Mouse (Mus musculus): ENCODE data around the gene Ager.

Ager gene

DNA sequence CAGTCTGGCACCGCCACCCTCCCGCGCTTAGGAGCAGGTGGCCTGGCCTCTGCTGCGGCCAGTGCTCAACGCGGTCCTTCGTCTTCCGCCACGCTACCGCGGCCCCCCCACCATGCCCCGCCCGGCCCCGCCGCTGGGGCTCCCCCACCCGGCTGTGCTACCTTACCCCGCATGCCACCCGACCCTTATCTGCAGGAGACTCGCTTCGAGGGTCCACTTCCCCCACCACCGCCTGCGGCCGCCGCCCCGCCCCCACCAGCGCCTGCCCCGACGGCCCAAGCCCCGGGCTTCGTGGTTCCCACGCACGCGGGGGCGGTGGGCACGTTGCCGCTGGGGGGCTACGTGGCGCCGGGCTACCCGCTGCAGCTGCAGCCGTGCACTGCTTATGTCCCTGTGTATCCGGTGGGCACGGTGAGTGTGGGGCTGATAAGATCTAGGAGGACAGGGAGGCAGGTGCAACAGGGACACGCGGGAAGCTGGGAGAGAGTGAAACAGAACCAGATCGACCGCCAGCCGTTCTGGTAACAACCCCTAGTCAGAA, 33.2 kb downstream of the Ager start:
- peak in 1 of 2 experiments; percentile 41 for DNase-seq (ENCODE audit: low spot score in 2 of 2)

GRCm38 (mm10) chr17:34631647-34632046, 34.0 kb downstream of the Ager start:
- DNase-seq (ENCODE audit: low spot score in 2 of 2) = peak in 1 of 2 experiments; percentile 30

- peak; percentile 79 to 85 for DNase-seq (ENCODE audit: low spot score in 2 of 2)
These were observed 34.6 kb downstream of the Ager start for GRCm38 (mm10) chr17:34632261-34632691.

GRCm38 (mm10) chr17:34635671-34636070, 38.0 kb downstream of the Ager start:
- DNase-seq (ENCODE audit: low spot score in 2 of 2) = no peak

DNA sequence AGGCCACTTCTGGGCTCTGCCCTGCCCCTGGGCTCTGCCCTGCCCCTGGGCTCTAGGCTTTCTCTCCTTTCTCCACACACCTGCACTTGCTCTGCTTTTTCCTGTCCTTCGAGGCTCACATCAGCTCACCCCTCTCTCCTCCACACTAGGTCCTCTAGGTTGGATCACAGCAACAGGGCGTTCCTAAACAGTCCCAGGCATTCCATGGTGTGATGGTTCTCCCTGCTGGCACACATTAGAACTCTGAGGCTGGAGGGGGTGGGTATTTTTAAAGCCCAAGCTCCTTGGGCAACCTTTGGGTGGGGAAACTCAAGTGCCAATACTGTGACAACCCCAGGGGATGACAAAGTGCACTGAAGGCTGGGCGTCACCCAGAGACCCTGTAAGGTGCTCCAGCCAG, 39.8 kb downstream of the Ager start:
- DNase-seq (ENCODE audit: low spot score in 2 of 2) = no peak

DNA sequence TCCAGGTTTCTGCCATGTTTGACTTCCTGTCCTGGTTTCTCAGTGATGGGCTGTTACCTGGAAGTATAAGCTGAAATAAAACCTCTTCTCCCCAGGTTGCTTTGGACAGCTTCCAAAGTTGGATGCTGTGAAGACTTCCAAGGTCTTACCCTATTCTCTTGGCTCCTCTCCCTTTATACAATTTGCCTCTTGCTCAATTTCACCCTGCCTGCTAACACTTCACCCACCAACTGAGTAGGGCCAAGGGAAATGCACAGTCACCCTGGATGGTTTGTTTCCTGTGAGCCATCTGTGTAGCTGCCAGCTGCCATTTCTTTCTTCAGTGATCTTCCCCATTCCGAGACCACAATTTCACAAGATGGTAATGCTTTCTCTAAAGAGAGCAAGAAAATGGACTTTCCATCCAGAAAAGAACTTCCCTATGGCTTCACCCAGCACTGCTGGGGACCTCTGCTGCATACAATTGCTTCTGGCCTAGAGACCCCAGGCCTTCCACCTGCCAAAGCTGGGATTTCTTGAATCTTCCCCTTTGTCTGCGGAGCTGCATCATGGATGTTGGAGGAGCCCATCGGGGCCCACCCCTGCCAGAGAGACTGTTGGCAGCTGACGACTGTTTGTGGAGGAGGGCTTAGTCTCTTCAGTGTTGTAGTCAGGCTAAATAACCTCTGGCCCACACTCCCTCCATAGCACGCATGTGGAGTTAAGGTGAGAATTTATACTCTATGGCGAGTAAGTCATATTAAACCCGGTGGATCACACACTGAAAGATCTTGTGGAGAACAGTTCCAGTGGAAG, 42.0 kb downstream of the Ager start:
- DNase-seq (ENCODE audit: low spot score in 2 of 2) = no peak

DNA sequence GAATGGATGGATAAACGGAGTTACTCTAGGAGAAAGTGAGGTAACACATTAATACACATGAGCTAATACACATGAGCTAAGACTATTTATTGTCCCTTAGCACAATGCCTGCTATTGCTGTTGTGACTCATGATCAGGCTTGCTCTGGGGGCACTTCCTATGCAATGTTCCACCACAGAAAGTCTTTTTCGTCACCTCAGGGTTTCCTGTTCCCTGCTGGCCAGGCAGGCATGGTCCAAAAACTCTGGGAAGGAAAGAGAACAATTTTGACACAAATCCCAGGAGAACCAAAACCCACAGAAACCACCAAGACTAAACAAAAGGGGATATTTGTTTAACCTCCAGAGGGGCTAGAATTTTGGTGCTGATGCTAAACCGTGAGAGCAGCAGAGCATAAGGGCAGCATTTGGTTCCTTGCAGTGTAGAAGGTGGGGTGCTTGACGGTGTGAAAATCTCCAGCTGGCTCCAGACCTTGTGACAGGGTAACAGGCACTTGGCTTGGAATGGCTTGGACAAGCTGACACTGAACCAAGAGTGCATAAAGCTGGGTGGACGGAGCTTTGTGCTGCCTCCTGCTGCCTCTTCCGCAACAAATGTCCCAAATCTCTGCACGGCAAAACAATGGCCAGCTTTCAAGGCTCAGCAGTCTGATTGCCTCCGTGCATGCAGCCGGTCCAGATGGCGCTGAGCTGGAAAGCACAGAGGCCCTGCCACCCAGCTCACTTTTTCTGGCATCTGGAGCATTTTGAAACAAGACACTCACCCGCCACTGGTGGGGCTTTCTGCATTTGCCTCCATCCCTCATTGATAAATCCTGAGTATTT, 43.3 kb downstream of the Ager start:
- DNase-seq (ENCODE audit: low spot score in 2 of 2) = no peak

DNA sequence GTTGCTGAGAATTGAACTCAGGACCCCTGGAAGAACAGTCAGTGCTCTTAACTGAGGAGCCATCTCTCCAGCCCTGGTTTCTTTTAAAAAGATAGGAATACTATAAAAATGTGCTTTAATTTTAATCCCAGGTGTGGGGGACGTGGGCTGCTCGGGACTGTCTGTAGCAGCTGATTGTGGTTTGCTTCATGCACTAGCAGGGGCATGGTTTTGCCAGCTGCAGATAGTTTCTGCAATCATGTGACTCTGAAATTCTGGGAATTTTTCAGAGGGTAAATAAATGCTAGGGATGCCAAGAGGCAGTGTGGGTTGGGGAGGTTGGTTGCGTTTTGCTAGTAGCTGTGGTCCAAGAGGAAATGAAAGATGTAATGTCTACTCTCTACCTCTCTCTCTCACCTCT, 44.3 kb downstream of the Ager start:
- DNase-seq (ENCODE audit: low spot score in 2 of 2) = no peak

DNA sequence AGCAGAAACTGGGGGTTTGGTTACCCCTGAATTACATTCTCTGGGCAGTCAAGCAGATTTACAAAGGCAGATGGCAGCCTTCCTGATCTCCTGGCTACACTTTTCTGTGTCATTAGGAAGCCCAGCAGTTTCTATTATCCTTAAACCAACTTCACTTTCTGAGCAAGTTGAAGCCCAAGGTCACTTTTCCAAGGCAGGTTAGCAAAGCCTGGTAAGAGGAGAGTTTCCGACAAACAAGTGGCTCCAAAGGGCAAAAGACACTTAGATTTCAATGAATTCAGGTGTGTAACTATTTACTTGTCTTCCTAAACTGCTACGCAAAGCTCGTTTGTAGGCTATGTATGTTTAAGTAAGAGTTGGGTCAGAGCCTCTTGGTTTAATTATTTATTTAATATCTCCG, 45.7 kb downstream of the Ager start:
- no peak for DNase-seq (ENCODE audit: low spot score in 2 of 2)

- no peak for DNase-seq (ENCODE audit: low spot score in 2 of 2)
These were observed 46.3 kb downstream of the Ager start for GRCm38 (mm10) chr17:34643944-34644343.

- peak; percentile 94 to 95 for DNase-seq (ENCODE audit: low spot score in 2 of 2)
These were observed 46.9 kb downstream of the Ager start, which contains the start of gene Fkbpl for GRCm38 (mm10) chr17:34644608-34645007. TSS of gene Fkbpl (plus strand) at chr17:34644764.

- DNase-seq (ENCODE audit: low spot score in 2 of 2) = no peak
These were observed 47.7 kb downstream of the Ager start for GRCm38 (mm10) chr17:34645256-34645829.

DNA sequence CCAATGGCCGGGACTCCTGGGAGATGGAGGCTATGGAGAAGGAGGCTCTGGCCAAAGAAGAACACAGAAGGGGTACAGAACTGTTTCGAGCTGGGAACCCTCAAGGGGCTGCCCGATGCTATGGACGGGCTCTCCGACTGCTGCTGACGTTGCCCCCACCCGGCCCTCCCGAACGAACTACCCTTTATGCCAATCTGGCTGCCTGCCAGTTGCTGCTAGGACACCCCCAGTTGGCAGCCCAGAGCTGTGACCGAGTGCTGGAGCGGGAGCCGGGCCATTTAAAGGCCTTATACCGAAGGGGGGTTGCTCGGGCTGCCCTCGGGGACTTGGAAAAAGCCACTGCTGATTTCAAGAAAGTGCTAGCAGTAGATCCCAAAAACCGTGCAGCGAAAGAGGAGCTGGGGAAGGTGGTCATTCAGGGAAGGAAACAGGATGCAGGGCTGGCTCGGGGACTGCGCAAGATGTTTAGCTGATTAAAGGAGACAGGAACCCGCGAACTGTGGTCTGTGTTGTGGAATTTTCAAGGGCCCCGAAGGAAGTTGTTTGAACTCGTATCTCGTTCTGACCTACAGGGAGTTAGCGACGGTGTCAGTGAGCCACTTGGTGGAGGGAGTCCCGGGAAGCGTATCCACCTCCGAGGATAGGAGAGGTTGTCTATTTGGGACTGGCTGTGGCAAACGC, 48.3 kb downstream of the Ager start:
- peak in 1 of 2 experiments; percentile 22 for DNase-seq (ENCODE audit: low spot score in 2 of 2)

DNA sequence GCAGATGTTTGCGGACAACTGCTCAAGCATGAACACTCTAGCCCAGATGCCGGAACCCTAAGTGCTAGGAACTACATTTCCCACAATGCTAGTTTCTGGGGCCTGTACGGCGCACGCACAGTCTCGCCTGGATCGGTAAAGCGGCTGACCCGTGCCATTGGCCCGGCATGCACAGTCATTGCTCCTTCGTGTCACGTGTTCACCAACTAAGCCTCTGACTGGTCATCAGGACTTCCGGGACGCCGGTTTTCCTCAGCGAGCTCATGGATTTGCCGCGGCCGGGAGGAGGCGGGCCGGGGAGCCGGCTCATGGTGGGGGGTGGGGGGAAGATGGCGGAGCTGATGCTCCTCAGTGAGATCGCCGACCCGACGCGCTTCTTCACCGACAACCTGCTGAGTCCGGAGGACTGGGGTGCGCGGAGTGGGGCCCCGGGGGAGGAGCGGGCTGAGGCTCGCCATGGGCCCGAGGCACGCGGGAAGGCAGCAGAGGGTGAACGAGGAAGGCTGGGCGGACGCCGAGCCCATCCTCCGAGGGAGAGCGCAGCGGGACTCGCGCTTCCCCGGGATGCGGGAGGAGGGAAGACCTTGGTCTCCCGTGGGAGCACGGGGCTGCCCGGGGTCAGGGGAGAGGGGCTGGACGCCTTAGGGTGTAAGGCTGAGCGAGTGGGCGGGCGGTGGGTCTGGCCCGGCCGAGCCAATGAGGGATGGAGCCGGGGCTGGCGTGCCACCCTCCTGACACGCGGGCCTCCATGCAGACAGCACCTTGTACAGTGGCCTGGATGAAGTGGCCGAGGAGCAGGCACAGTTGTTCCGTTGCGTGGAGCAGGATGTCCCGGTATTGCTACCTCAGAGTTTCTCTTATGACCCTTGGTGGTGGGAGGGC, 49.5 kb downstream of the Ager start, which contains the start of gene Atf6b:
Gene Atf6b, plus strand, starts transcription at position 241 of the 882 bp plus-strand sequence.
- peak; percentile 95 to 98 for DNase-seq (ENCODE audit: low spot score in 2 of 2)

GRCm38 (mm10) chr17:34648141-34648890, 50.7 kb downstream of the Ager start:
- DNase-seq (ENCODE audit: low spot score in 2 of 2) = no peak

GRCm38 (mm10) chr17:34649106-34649864, 51.6 kb downstream of the Ager start:
- DNase-seq (ENCODE audit: low spot score in 2 of 2) = no peak

Measured in frontal cortex, postnatal 10 days (tissue).